Mouse (Mus musculus): ENCODE measurements around the gene Rtn1. TPM values are rescaled to one million over a fixed set of nuclear protein-coding genes. Genes with fewer than 3 reads are reported as not detected.

Gene Rtn1
- polyA plus RNA-seq, 1 experiment from 2014 or later: 12.8 TPM

GRCm38 (mm10) chr12:72273721-72274414, 135.0 kb downstream of the Rtn1 start:
- no peak overlapping the region for H3K4me3 ChIP-seq (replicated peaks)
- no peak overlapping the region for H3K27ac ChIP-seq
- H3K9ac ChIP-seq (replicated peaks): no peak overlapping the region
- no peak for ATAC-seq (ENCODE audit: insufficient number of reproducible peaks, insufficient read depth, low FRiP score, low TSS enrichment, low read depth)
- H3K36me3 ChIP-seq: no peaks in the 10 kb centered on the region
- WGBS: 69% methylated on average over 13 of the region's 13 CpGs
- no peaks in the 10 kb centered on the region for H3K9me3 ChIP-seq
- H3K4me2 ChIP-seq: no peak overlapping the region
- H3K27me3 ChIP-seq: no peaks in the 10 kb centered on the region
- H3K4me1 ChIP-seq (replicated peaks): no peaks in the 10 kb centered on the region

GRCm38 (mm10) chr12:72267614-72268013, 141.2 kb downstream of the Rtn1 start:
- H3K36me3 ChIP-seq: no peaks in the 10 kb centered on the region
- H3K4me3 ChIP-seq (replicated peaks): no peak overlapping the region
- no peaks in the 10 kb centered on the region for H3K4me1 ChIP-seq (replicated peaks)
- no peak for ATAC-seq (ENCODE audit: insufficient number of reproducible peaks, insufficient read depth, low FRiP score, low TSS enrichment, low read depth)
- no peak overlapping the region for H3K9ac ChIP-seq (replicated peaks)
- no peaks in the 10 kb centered on the region for H3K9me3 ChIP-seq
- no peaks in the 10 kb centered on the region for H3K27me3 ChIP-seq
- H3K27ac ChIP-seq: no peak overlapping the region
- 80% methylated on average over 2 of the region's 2 CpGs for WGBS
- H3K4me2 ChIP-seq: no peak overlapping the region

GRCm38 (mm10) chr12:72265261-72266228, 143.3 kb downstream of the Rtn1 start:
- ATAC-seq (ENCODE audit: insufficient number of reproducible peaks, insufficient read depth, low FRiP score, low TSS enrichment, low read depth): no peak

GRCm38 (mm10) chr12:72263213-72264103, 145.4 kb downstream of the Rtn1 start:
- 90% methylated on average over 12 of the region's 12 CpGs for WGBS
- Histone ChIP-seq H3K4me1 (replicated peaks) (no peaks in the 10 kb centered on the region), H3K9me3 (no peaks in the 10 kb centered on the region), H3K4me2 (no peak overlapping the region), H3K27me3 (no peaks in the 10 kb centered on the region), H3K36me3 (no peaks in the 10 kb centered on the region), H3K27ac (no peak overlapping the region), H3K4me3 (replicated peaks) (no peak overlapping the region), H3K9ac (replicated peaks) (no peak overlapping the region)
- ATAC-seq (ENCODE audit: insufficient number of reproducible peaks, insufficient read depth, low FRiP score, low TSS enrichment, low read depth): no peak

More at GRCm38 (mm10) chr12:72265261-72266228, 143.3 kb downstream of the Rtn1 start:
- no peaks in the 10 kb centered on the region for H3K36me3 ChIP-seq
- no peak overlapping the region for H3K9ac ChIP-seq (replicated peaks)
- 92% methylated on average over 3 of the region's 3 CpGs for WGBS
- H3K4me1 ChIP-seq (replicated peaks): no peaks in the 10 kb centered on the region
- no peaks in the 10 kb centered on the region for H3K9me3 ChIP-seq
- H3K4me3 ChIP-seq (replicated peaks): no peak overlapping the region
- H3K27me3 ChIP-seq: no peaks in the 10 kb centered on the region
- H3K27ac ChIP-seq: no peak overlapping the region
- no peak overlapping the region for H3K4me2 ChIP-seq

GRCm38 (mm10) chr12:72257000-72257399, 151.9 kb downstream of the Rtn1 start:
- Histone ChIP-seq H3K27me3 (no peaks in the 10 kb centered on the region), H3K9me3 (no peaks in the 10 kb centered on the region), H3K4me2 (no peak overlapping the region), H3K36me3 (no peaks in the 10 kb centered on the region), H3K27ac (no peak overlapping the region), H3K9ac (replicated peaks) (no peak overlapping the region), H3K4me3 (replicated peaks) (no peak overlapping the region), H3K4me1 (replicated peaks) (peaks cover 4% of the 10 kb centered on the region; the same call in 1 of the 2 replicates)
- 83% methylated on average over 6 of the region's 6 CpGs for WGBS
- ATAC-seq (ENCODE audit: insufficient number of reproducible peaks, insufficient read depth, low FRiP score, low TSS enrichment, low read depth): no peak

- Histone ChIP-seq H3K4me1 (replicated peaks) (peaks cover 4% of the 10 kb centered on the region; the same call in 1 of the 2 replicates), H3K4me3 (replicated peaks) (no peak overlapping the region), H3K27me3 (no peaks in the 10 kb centered on the region), H3K36me3 (no peaks in the 10 kb centered on the region), H3K9me3 (no peaks in the 10 kb centered on the region), H3K27ac (no peak overlapping the region), H3K9ac (replicated peaks) (no peak overlapping the region), H3K4me2 (no peak overlapping the region)
- 68% methylated on average over 3 of the region's 3 CpGs for WGBS
- ATAC-seq (ENCODE audit: insufficient number of reproducible peaks, insufficient read depth, low FRiP score, low TSS enrichment, low read depth): no peak
These were observed 155.8 kb downstream of the Rtn1 start for GRCm38 (mm10) chr12:72253040-72253439.

- 44% methylated on average over 10 of the region's 10 CpGs for WGBS
- H3K4me2 ChIP-seq: no peak overlapping the region
- H3K9me3 ChIP-seq: no peaks in the 10 kb centered on the region
- no peak overlapping the region for H3K27ac ChIP-seq
- H3K27me3 ChIP-seq: no peaks in the 10 kb centered on the region
- no peaks in the 10 kb centered on the region for H3K36me3 ChIP-seq
- no peak for ATAC-seq (ENCODE audit: insufficient number of reproducible peaks, insufficient read depth, low FRiP score, low TSS enrichment, low read depth)
- H3K9ac ChIP-seq (replicated peaks): no peak overlapping the region
- no peak overlapping the region for H3K4me3 ChIP-seq (replicated peaks)
- H3K4me1 ChIP-seq (replicated peaks): peaks cover 4% of the 10 kb centered on the region; the same call in 1 of the 2 replicates
These were observed 156.9 kb downstream of the Rtn1 start for GRCm38 (mm10) chr12:72251890-72252445.

- H3K4me3 ChIP-seq (replicated peaks): no peak overlapping the region
- H3K4me1 ChIP-seq (replicated peaks): no peaks in the 10 kb centered on the region
- H3K9ac ChIP-seq (replicated peaks): no peak overlapping the region
- WGBS: 95% methylated on average over 1 of the region's 1 CpGs
- H3K36me3 ChIP-seq: no peaks in the 10 kb centered on the region
- no peaks in the 10 kb centered on the region for H3K9me3 ChIP-seq
- no peak for ATAC-seq (ENCODE audit: insufficient number of reproducible peaks, insufficient read depth, low FRiP score, low TSS enrichment, low read depth)
- H3K27me3 ChIP-seq: no peaks in the 10 kb centered on the region
- H3K4me2 ChIP-seq: no peak overlapping the region
- no peak overlapping the region for H3K27ac ChIP-seq
These were observed 163.9 kb downstream of the Rtn1 start for GRCm38 (mm10) chr12:72244951-72245350.

GRCm38 (mm10) chr12:72242807-72243206, 166.0 kb downstream of the Rtn1 start:
- no peak overlapping the region for H3K4me2 ChIP-seq
- H3K4me1 ChIP-seq (replicated peaks): no peaks in the 10 kb centered on the region
- no peak for ATAC-seq (ENCODE audit: insufficient number of reproducible peaks, insufficient read depth, low FRiP score, low TSS enrichment, low read depth)
- no peaks in the 10 kb centered on the region for H3K9me3 ChIP-seq
- no peaks in the 10 kb centered on the region for H3K36me3 ChIP-seq
- H3K27ac ChIP-seq: no peak overlapping the region
- WGBS: 64% methylated on average over 6 of the region's 6 CpGs
- peaks cover 12% of the 10 kb centered on the region for H3K27me3 ChIP-seq
- H3K4me3 ChIP-seq (replicated peaks): no peak overlapping the region
- no peak overlapping the region for H3K9ac ChIP-seq (replicated peaks)

GRCm38 (mm10) chr12:72240506-72240905, 168.3 kb downstream of the Rtn1 start:
- ATAC-seq (ENCODE audit: insufficient number of reproducible peaks, insufficient read depth, low FRiP score, low TSS enrichment, low read depth): no peak
- no peaks in the 10 kb centered on the region for H3K9me3 ChIP-seq
- H3K27ac ChIP-seq: no peak overlapping the region
- H3K4me2 ChIP-seq: no peak overlapping the region
- no peaks in the 10 kb centered on the region for H3K36me3 ChIP-seq
- no peaks in the 10 kb centered on the region for H3K4me1 ChIP-seq (replicated peaks)
- peaks cover 35% of the 10 kb centered on the region for H3K27me3 ChIP-seq
- H3K9ac ChIP-seq (replicated peaks): no peak overlapping the region
- H3K4me3 ChIP-seq (replicated peaks): no peak overlapping the region

Measured in limb, embryonic 12.5 days (tissue).